ENCODE assay signal across 16 mouse cellular contexts in the genomic region with DNA sequence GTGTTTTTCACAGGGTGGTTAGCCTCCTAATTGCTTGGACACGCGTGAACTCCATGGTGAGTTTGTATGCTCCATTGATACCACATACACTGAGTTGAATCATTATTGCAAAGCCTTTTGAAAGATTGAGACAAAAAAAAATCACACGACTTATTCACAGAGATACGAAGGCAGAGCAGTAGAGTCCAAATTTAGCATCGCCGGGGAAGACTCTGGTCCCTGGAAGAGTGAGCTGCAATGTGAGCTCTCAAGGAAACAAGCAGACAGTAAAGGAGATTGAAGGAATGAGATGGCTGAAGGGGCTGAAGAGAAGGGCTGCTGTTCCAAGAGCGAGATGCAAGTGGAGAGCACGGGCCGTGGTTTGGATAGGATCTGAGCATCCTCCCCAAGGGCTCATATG.
"Had no signal": no experiment of that assay in that cellular context is flagged by ENCODE, and none has a peak within 500 bp of the region (broad histone marks: within the 10 kb centered on the region; RNA-seq: fewer than 3 reads in every experiment).

No protein-coding gene starts in this region.

- H3K4me1 ChIP-seq: lung, embryonic 15.5 days; megakaryocyte, embryonic 14.5 days; midbrain, embryonic 13.5 days; midbrain, embryonic 15.5 days; neural tube, embryonic 12.5 days; stomach, embryonic 15.5 days had no signal

- ATAC-seq: lung, postnatal 0 days; midbrain, embryonic 13.5 days; midbrain, embryonic 15.5 days had no signal

- DNase-seq: lung, adult 2 months; lung, postnatal 14 days; lung, postnatal 36 days; right cerebral cortex, postnatal 14 days; thymus, adult 2 months; thymus, postnatal 25 days; thymus, postnatal 4 days had no signal

- H3K4me3 ChIP-seq: lung, embryonic 15.5 days; megakaryocyte, embryonic 14.5 days; midbrain, embryonic 13.5 days; midbrain, embryonic 15.5 days; neural tube, embryonic 12.5 days; stomach, embryonic 15.5 days had no signal

- H3K27ac ChIP-seq: lung, embryonic 15.5 days; macrophage; midbrain, embryonic 13.5 days; midbrain, embryonic 15.5 days; neural tube, embryonic 12.5 days; stomach, embryonic 15.5 days; stomach, postnatal 0 days had no signal
